In genomic region chr2:133552842-133553465, GRCm38 (mm10) we compare ENCODE assay signal across 8 mouse cellular contexts. TPM values are rescaled to one million over a fixed set of nuclear protein-coding genes. Genes with fewer than 3 reads are reported as not detected.
A peak's percentile ranks its signal among the peaks of the same experiment; 100 is the strongest.
DNase-seq lines count a peak whose midpoint lies in the region; ATAC-seq and TF ChIP-seq lines count a peak whose summit lies in the region.

No protein-coding gene starts in this region.

- no peak for TF ChIP-seq POLR2A in thymus, adult 2 months (IDR thresholded peaks at IDR 0.05; ENCODE audit: control insufficient read depth, extremely low read depth, insufficient read depth, low read length, poor library complexity)

- DNase-seq in frontal cortex, postnatal 36 days (ENCODE audit: low spot score in 2 of 2) = peak; percentile 15 to 17
- DNase-seq in embryonic facial prominence, embryonic 14.5 days (ENCODE audit: low spot score) = no peak
- DNase-seq in kidney, postnatal 14 days = peak; percentile 41
- DNase-seq in lung, postnatal 4 days = peak; percentile 50 to 62
- DNase-seq in stomach, postnatal 0 days (ENCODE audit: low spot score) = peak; percentile 54
- no peak for DNase-seq in thymus, adult 2 months

- peak overlapping the region; percentile 77 for H3K27ac ChIP-seq in embryonic facial prominence, embryonic 14.5 days (replicated peaks; ENCODE audit: low read depth, low read length)
- peak overlapping the region; percentile 1; the same call in 1 of the 2 replicates for H3K27ac ChIP-seq in heart, embryonic 12.5 days (ENCODE audit: poor library complexity, severe bottlenecking)
- peak overlapping the region; percentile 89 for H3K27ac ChIP-seq in stomach, postnatal 0 days (replicated peaks)
- no peak overlapping the region for H3K27ac ChIP-seq in thymus, adult 2 months (ENCODE audit: control insufficient read depth, insufficient read depth, low read length)

- no peak for TF ChIP-seq EP300 in stomach, postnatal 0 days (optimal IDR thresholded peaks at IDR 0.05)

- no peaks in the 10 kb centered on the region for H3K4me1 ChIP-seq in embryonic facial prominence, embryonic 14.5 days (ENCODE audit: control insufficient read depth, insufficient read depth, low read length)
- H3K4me1 ChIP-seq in heart, embryonic 12.5 days (replicated peaks) = peaks cover 13% of the 10 kb centered on the region; the same call in 1 of the 2 replicates
- H3K4me1 ChIP-seq in stomach, postnatal 0 days (replicated peaks; ENCODE audit: control insufficient read depth, insufficient read depth) = no peaks in the 10 kb centered on the region
- no peaks in the 10 kb centered on the region; the same call in 1 of the 2 replicates for H3K4me1 ChIP-seq in thymus, adult 2 months (replicated peaks; ENCODE audit: control insufficient read depth, insufficient read depth, low read length)

- no peaks in the 10 kb centered on the region for H3K36me3 ChIP-seq in embryonic facial prominence, embryonic 14.5 days (ENCODE audit: control insufficient read depth, insufficient read depth, low read length)
- H3K36me3 ChIP-seq in heart, embryonic 12.5 days = no peaks in the 10 kb centered on the region
- no peaks in the 10 kb centered on the region for H3K36me3 ChIP-seq in stomach, postnatal 0 days (ENCODE audit: control insufficient read depth, insufficient read depth, low read length)
- no peaks in the 10 kb centered on the region for H3K36me3 ChIP-seq in thymus, adult 2 months (ENCODE audit: control insufficient read depth, insufficient read depth, low read length)

- peaks cover 21% of the 10 kb centered on the region for H3K27me3 ChIP-seq in embryonic facial prominence, embryonic 14.5 days (replicated peaks; ENCODE audit: control insufficient read depth, insufficient read depth, low read length)
- H3K27me3 ChIP-seq in heart, embryonic 12.5 days (replicated peaks) = peaks cover 26% of the 10 kb centered on the region; the same call in 1 of the 2 replicates
- H3K27me3 ChIP-seq in stomach, postnatal 0 days (ENCODE audit: control insufficient read depth, insufficient read depth, low read length) = no peaks in the 10 kb centered on the region
- H3K27me3 ChIP-seq in thymus, adult 2 months (ENCODE audit: control insufficient read depth, insufficient read depth, low read length) = peaks cover 5% of the 10 kb centered on the region

- 0% methylated on average over 15 of the region's 48 CpGs for WGBS in embryonic facial prominence, embryonic 14.5 days
- WGBS in heart, embryonic 12.5 days = 1% methylated on average over 48 of the region's 48 CpGs
- under 1% methylated on average over 47 of the region's 48 CpGs for WGBS in stomach, postnatal 0 days
- 8% methylated on average over 48 of the region's 48 CpGs for WGBS in thymus, adult 2 months

- H3K4me2 ChIP-seq in embryonic facial prominence, embryonic 14.5 days (ENCODE audit: low read depth, low read length) = peak overlapping the region; percentile 83
- H3K4me2 ChIP-seq in heart, embryonic 12.5 days = peak overlapping the region; percentile 75
- H3K4me2 ChIP-seq in stomach, postnatal 0 days (replicated peaks; ENCODE audit: low read depth) = peak overlapping the region; percentile 90

- no peak for ATAC-seq in frontal cortex, adult (ENCODE audit: low TSS enrichment)
- ATAC-seq in embryonic facial prominence, embryonic 14.5 days (ENCODE audit: low read depth) = peak; percentile 20; the same call in 1 of the 2 replicates
- ATAC-seq in heart, embryonic 12.5 days (ENCODE audit: insufficient number of reproducible peaks, low FRiP score) = 0 out of 2 replicates have a peak, but pooled peaks have one; percentile 9
- peak; percentile 13; the same call in 1 of the 2 replicates for ATAC-seq in stomach, postnatal 0 days (ENCODE audit: low FRiP score, low TSS enrichment)

- TF ChIP-seq CTCF in stomach, postnatal 0 days (IDR thresholded peaks at IDR 0.05; ENCODE audit: low read depth) = peak; percentile 40
- TF ChIP-seq CTCF in thymus, adult 2 months (IDR thresholded peaks at IDR 0.05; ENCODE audit: borderline replicate concordance, control insufficient read depth, extremely low read depth, insufficient read depth, low read length, poor library complexity) = no peak

- peak overlapping the region; percentile 80 for H3K9ac ChIP-seq in embryonic facial prominence, embryonic 14.5 days (ENCODE audit: low read depth, low read length)
- H3K9ac ChIP-seq in heart, embryonic 12.5 days = peak overlapping the region; percentile 66
- peak overlapping the region; percentile 89 for H3K9ac ChIP-seq in stomach, postnatal 0 days (ENCODE audit: low read length)

- no peaks in the 10 kb centered on the region for H3K9me3 ChIP-seq in embryonic facial prominence, embryonic 14.5 days (ENCODE audit: control insufficient read depth, low read length)
- no peaks in the 10 kb centered on the region for H3K9me3 ChIP-seq in heart, embryonic 12.5 days (replicated peaks)
- H3K9me3 ChIP-seq in stomach, postnatal 0 days (ENCODE audit: control insufficient read depth, low read length) = no peaks in the 10 kb centered on the region

- peak overlapping the region; percentile 78 for H3K4me3 ChIP-seq in embryonic facial prominence, embryonic 14.5 days (ENCODE audit: low read depth, low read length)
- H3K4me3 ChIP-seq in heart, embryonic 12.5 days = peak overlapping the region; percentile 53
- peak overlapping the region; percentile 75 for H3K4me3 ChIP-seq in stomach, postnatal 0 days (ENCODE audit: low read depth, low read length)
- H3K4me3 ChIP-seq in thymus, adult 2 months (ENCODE audit: control insufficient read depth, insufficient read depth, low read length) = no peak overlapping the region

RNA-seq across cellular contexts. Expression of gene Bmp2, which starts 1.0 kb away (rescaled TPM):
- polyA plus RNA-seq in embryonic facial prominence, embryonic 14.5 days (2014; fragmentation: Nextera tagmentation; extraction: Ambion mirVana) = 11.2 and 12.2 TPM in 2 replicates
- 23.5 and 25.8 TPM in 2 replicates for polyA plus RNA-seq in heart, embryonic 12.5 days (2016; fragmentation: Nextera tagmentation; extraction: Ambion mirVana)
- 29.4 and 31.2 TPM in 2 replicates for polyA plus RNA-seq in stomach, postnatal 0 days (2015; fragmentation: Nextera tagmentation; extraction: Ambion mirVana)
- polyA plus RNA-seq in thymus, adult 2 months (2012; rRNA removed) = 1.3 and 1.5 TPM in 2 replicates

Comparison
In these comparisons a context has a peak if more than half of its experiments do, and no peak if none do; other contexts are left out.
1. DNase-seq: peak in frontal cortex, postnatal 36 days (2 of 2), kidney, postnatal 14 days (single experiment), lung, postnatal 4 days (2 of 2) and stomach, postnatal 0 days (single experiment); none in embryonic facial prominence, embryonic 14.5 days (single experiment) and thymus, adult 2 months (single experiment).
2. Peak in every context shown above with its lines, with median percentiles within 50 percentile points of each other: H3K4me2 ChIP-seq and H3K9ac ChIP-seq.